15 mouse cellular contexts compared by ENCODE assay signal in the genomic region with DNA sequence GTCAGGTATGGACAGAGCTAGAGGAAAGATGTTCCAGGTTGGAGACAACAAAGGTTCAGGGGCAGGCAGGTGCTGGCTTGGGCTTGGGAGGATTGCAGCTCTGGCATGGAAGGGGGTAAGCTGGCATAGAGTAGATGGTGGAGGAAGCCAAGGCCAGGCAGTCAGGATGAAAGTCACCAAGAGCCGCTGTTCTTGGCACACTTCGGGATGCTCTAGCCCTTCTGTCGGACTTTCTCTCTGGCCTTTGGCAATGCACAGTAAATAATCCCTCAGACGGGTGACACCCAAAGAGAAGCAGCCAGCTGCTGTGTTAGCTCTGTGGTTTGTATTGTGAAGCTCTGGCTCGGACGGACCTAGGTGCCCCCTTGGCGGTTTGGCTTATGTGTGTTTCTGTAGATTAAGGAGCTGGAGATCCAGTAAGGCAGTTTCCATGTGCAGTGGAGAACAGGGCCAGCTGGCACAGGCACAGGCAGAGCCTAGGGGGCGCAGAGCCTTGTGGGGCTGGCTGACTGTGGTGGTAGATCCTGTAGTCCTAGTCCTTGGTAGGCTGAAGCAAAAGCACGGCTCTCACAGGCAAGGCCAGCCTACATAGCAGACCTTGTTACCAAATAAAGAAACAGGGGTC. TPM values are rescaled to one million over a fixed set of nuclear protein-coding genes. Genes with fewer than 3 reads are reported as not detected.
DNase-seq lines count a peak whose midpoint lies in the region; ATAC-seq and TF ChIP-seq lines count a peak whose summit lies in the region.
"Had no signal": no experiment of that assay in that cellular context is flagged by ENCODE, and none has a peak within 500 bp of the region (broad histone marks: within the 10 kb centered on the region; RNA-seq: fewer than 3 reads in every experiment).

No protein-coding gene starts in this region.

- no peak overlapping the region for H3K4me3 ChIP-seq in midbrain, postnatal 0 days (ENCODE audit: low read depth, low read length)
- no peak overlapping the region for H3K4me3 ChIP-seq in midbrain, embryonic 16.5 days (ENCODE audit: low read depth, low read length)
- H3K4me3 ChIP-seq: heart, embryonic 15.5 days; midbrain, embryonic 12.5 days; stomach, embryonic 15.5 days had no signal

- H3K9ac ChIP-seq in midbrain, postnatal 0 days (replicated peaks; ENCODE audit: low read length, poor library complexity, severe bottlenecking), result no peak overlapping the region
- no peak overlapping the region for H3K9ac ChIP-seq in midbrain, embryonic 16.5 days (ENCODE audit: low read depth, low read length)
- H3K9ac ChIP-seq: forebrain, postnatal 0 days; heart, embryonic 15.5 days; midbrain, embryonic 12.5 days; stomach, embryonic 15.5 days had no signal

- no peak for ATAC-seq in midbrain, postnatal 0 days (ENCODE audit: low FRiP score)
- ATAC-seq in midbrain, embryonic 16.5 days, result no peak
- ATAC-seq: forebrain, postnatal 0 days had no signal

- no peaks in the 10 kb centered on the region for H3K9me3 ChIP-seq in midbrain, postnatal 0 days (ENCODE audit: low read length)
- no peaks in the 10 kb centered on the region for H3K9me3 ChIP-seq in midbrain, embryonic 16.5 days (replicated peaks; ENCODE audit: control insufficient read depth, low read length, poor library complexity, severe bottlenecking)
- H3K9me3 ChIP-seq: heart, embryonic 15.5 days; midbrain, embryonic 12.5 days; stomach, embryonic 15.5 days had no signal

- H3K4me2 ChIP-seq in midbrain, postnatal 0 days (ENCODE audit: low read depth, low read length, poor library complexity, severe bottlenecking), result no peak overlapping the region
- no peak overlapping the region for H3K4me2 ChIP-seq in midbrain, embryonic 16.5 days (ENCODE audit: low read length)
- H3K4me2 ChIP-seq: heart, embryonic 15.5 days; liver, embryonic 11.5 days; midbrain, embryonic 12.5 days; stomach, embryonic 15.5 days had no signal

- no peak overlapping the region for H3K27ac ChIP-seq in midbrain, postnatal 0 days (ENCODE audit: low read depth, low read length)
- no peak overlapping the region for H3K27ac ChIP-seq in midbrain, embryonic 16.5 days (ENCODE audit: low read length)
- H3K27ac ChIP-seq: heart, embryonic 15.5 days; midbrain, embryonic 12.5 days; stomach, embryonic 15.5 days had no signal

- WGBS in midbrain, postnatal 0 days, result 77% methylated on average over 9 of the region's 9 CpGs
- WGBS in midbrain, embryonic 16.5 days, result 86% methylated on average over 9 of the region's 9 CpGs

- peaks cover 26% of the 10 kb centered on the region for H3K36me3 ChIP-seq in midbrain, postnatal 0 days (ENCODE audit: insufficient read depth, low read length)
- peaks cover 28% of the 10 kb centered on the region for H3K36me3 ChIP-seq in midbrain, embryonic 16.5 days (ENCODE audit: control insufficient read depth, insufficient read depth, low read length)

- no peaks in the 10 kb centered on the region for H3K4me1 ChIP-seq in midbrain, postnatal 0 days (ENCODE audit: insufficient read depth, low read length)
- H3K4me1 ChIP-seq in midbrain, embryonic 16.5 days (ENCODE audit: control insufficient read depth, insufficient read depth, low read length), result no peaks in the 10 kb centered on the region; the same call in 1 of the 2 replicates
- H3K4me1 ChIP-seq: stomach, embryonic 15.5 days had no signal

- H3K27me3 ChIP-seq in midbrain, postnatal 0 days (ENCODE audit: insufficient read depth, low read length), result no peaks in the 10 kb centered on the region
- no peaks in the 10 kb centered on the region for H3K27me3 ChIP-seq in midbrain, embryonic 16.5 days (ENCODE audit: control insufficient read depth, insufficient read depth, low read depth, low read length)
- H3K27me3 ChIP-seq: heart, embryonic 15.5 days; midbrain, embryonic 12.5 days; stomach, embryonic 15.5 days had no signal

- no peak for TF ChIP-seq CTCF in midbrain, postnatal 0 days (IDR thresholded peaks at IDR 0.05)

- DNase-seq in gastrocnemius, postnatal 25 days, result peak; percentile 45
- DNase-seq in gastrocnemius, postnatal 10 days, result no peak
- DNase-seq in midbrain, postnatal 0 days (ENCODE audit: low spot score), result peak; percentile 81
- DNase-seq in cerebellum, postnatal 14 days, result peak; percentile 78 to 80
- no peak for DNase-seq in urinary bladder, adult 2 months (ENCODE audit: low spot score)
- DNase-seq in layer of hippocampus, adult 9-10 months (ENCODE audit: low spot score), result no peak
- DNase-seq in right cerebral cortex, postnatal 36 days (ENCODE audit: low spot score in 2 of 2), result no peak
- DNase-seq: forebrain, postnatal 0 days; gastrocnemius, postnatal 36 days; thymus, postnatal 25 days had no signal

RNA-seq across cellular contexts. Expression of gene Polr3e, which starts 19.7 kb away (rescaled TPM):
- 10 to 100 TPM in 1 of 2 experiments, 1 to 10 TPM in 1; 9.0 to 11.0 TPM for total RNA-seq in gastrocnemius, postnatal 25 days (2021)
- 10 to 100 TPM; 14.0 to 15.9 TPM for total RNA-seq in gastrocnemius, postnatal 10 days (2021)
- 29.4 and 30.6 TPM in 2 replicates for total RNA-seq in midbrain, postnatal 0 days (2014; rRNA removed)
- 18.6 and 20.4 TPM in 2 replicates for polyA plus RNA-seq in midbrain, postnatal 0 days (2015; fragmentation: Nextera tagmentation; extraction: Ambion mirVana)
- 27.0 and 27.7 TPM in 2 replicates for polyA plus RNA-seq in midbrain, embryonic 16.5 days (2015; fragmentation: Nextera tagmentation; extraction: Ambion mirVana)
- polyA plus RNA-seq in urinary bladder, adult 2 months (2012; rRNA removed), result 18.7 and 21.8 TPM in 2 replicates

RNA-seq across cellular contexts. Expression of gene Eef2k, which starts 55.2 kb away (rescaled TPM):
- 10 to 100 TPM; 39.3 to 56.2 TPM for total RNA-seq in gastrocnemius, postnatal 25 days (2021)
- total RNA-seq in gastrocnemius, postnatal 10 days (2021), result 10 to 100 TPM; 56.3 to 60.9 TPM
- total RNA-seq in midbrain, postnatal 0 days (2014; rRNA removed), result 29.4 and 42.0 TPM in 2 replicates
- polyA plus RNA-seq in midbrain, postnatal 0 days (2015; fragmentation: Nextera tagmentation; extraction: Ambion mirVana), result 30.7 and 31.1 TPM in 2 replicates
- 33.5 and 35.4 TPM in 2 replicates for polyA plus RNA-seq in midbrain, embryonic 16.5 days (2015; fragmentation: Nextera tagmentation; extraction: Ambion mirVana)
- 94.4 TPM in 2 replicates for polyA plus RNA-seq in urinary bladder, adult 2 months (2012; rRNA removed)

Comparison
In these comparisons a context has a peak if more than half of its experiments do, and no peak if none do; other contexts are left out.
1. DNase-seq: peak in gastrocnemius, postnatal 25 days (single experiment), midbrain, postnatal 0 days (single experiment) and cerebellum, postnatal 14 days (2 of 2); none in gastrocnemius, postnatal 10 days (single experiment), urinary bladder, adult 2 months (single experiment), layer of hippocampus, adult 9-10 months (single experiment) and right cerebral cortex, postnatal 36 days (0 of 2).